Mouse (Mus musculus): ENCODE data around the gene Ifnab.

DNA sequence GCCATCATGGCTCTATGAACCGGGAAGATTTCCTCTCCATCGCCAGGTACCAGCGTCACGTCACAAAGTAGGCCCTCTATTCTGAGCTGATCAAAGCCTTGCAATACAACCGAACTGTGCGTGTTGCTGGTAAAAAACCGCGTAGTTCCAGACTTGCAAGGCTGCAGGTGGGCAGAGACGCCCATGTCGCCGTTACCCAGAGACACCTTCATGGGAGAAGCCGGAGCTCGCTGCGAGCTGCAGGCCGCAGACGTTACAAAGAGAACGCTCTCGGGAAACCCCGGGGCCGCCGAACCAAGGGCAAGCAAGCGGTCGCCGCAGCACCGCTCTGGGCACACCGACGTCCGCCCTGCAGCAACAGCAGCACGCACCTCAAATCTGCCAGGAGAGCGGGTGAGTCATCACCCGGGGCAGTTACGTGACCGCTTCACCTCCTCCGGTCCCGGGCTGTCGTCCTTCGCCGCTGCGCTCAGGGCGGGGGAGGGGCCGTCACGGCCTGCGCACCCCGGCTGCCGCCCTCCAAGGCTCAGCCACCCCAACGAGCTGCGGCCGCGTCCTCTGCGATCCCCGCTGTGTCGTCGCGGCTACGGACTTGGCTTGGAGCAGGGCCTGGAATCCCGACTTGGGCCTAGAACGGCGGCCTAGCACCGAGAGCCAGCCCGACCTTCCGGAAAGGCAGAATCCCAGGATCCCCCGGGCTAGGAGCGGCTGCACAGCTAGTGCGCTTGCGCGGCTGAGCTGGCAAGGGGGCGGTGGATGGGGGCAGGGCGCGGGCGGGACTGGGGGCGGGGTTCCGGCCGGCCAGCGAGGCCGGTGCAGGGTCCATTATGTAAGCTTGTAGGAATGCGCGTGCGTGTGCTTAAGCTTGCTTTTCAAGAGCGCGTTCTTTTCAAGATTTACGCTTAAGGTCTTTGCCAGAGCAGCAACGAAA is 30.9 kb upstream of the Ifnab start, which contains the start of the genes Gm26566 and Klhl9:
- TF ChIP-seq CTCF (IDR thresholded peaks at IDR 0.05; ENCODE audit: control insufficient read depth, insufficient read depth, insufficient read length) (no peak), CEBPB (IDR thresholded peaks at IDR 0.05; ENCODE audit: low read depth) (no peak)
